Mouse (Mus musculus): ENCODE results near the gene Syna. TPM values are rescaled to one million over a fixed set of nuclear protein-coding genes. Genes with fewer than 3 reads are reported as not detected.

The Syna gene
- not detected in 2 replicates for polyA plus RNA-seq (2012)

DNA sequence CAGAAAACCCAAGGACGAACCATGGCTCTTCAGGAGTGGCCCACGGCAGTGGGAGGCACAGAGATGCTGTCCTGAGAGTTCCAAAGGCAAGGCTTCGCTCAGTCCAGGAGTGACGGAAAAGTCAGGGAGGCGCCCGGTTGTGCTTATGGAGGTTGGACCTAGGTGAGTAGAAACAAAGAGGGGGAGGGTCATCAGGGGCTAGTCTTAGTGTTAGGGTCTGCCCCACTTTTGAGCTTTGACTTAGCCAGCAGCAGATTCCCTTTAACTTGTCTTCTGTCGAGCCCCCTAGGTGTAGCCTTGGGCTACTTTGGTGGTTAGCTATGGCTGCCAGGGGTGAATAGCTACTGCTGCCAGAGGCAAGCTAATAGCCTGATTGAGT lies at the start of gene Syna:
TSS of gene Syna (minus strand) at position 101 of the 379 bp plus-strand sequence.
- TF ChIP-seq GATA1 (IDR thresholded peaks at IDR 0.05; ENCODE audit: low read length) = no peak

DNA sequence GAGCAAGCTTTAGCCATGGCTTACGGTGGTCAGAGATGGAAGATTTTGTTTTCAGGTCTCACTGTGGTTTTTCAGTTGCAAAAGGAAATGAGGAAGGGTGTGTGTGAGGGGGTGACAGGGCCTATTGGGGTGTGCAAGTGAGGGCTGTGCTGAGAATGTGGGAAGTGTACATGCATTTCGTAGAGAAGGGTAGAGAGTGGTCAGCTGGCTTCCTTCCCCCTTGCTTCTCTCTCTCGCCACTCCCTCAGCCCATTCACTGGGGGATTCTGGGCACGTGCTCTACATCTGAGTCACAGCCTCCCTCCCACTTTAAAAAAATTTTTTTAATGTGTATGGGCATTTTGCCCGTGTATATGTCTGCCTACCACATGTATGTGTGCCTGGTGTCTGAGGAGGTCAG lies 47.1 kb upstream of the Syna start:
- TF ChIP-seq GATA1 (IDR thresholded peaks at IDR 0.05; ENCODE audit: low read length) = no peak

DNA sequence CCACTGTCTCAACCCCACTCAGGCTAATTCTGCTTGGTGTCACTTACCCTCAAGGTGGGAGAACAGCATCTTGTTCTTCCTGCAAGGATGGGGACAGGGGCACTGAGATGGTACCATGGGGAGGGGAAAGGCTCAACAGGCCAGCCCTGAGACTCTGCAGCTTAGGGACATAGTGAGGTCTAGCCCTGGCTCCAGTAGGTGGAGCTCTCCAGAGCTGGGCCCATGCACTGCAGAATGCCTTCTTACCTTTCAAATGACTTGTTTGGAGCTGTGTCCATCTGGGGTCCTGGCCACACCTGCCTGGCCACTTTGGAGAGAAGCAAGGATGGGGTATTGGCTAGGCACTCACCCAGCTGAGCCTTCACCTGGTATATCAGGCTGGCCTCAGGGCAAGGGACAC lies 46.3 kb upstream of the Syna start:
- TF ChIP-seq GATA1 (IDR thresholded peaks at IDR 0.05; ENCODE audit: low read length) = no peak

DNA sequence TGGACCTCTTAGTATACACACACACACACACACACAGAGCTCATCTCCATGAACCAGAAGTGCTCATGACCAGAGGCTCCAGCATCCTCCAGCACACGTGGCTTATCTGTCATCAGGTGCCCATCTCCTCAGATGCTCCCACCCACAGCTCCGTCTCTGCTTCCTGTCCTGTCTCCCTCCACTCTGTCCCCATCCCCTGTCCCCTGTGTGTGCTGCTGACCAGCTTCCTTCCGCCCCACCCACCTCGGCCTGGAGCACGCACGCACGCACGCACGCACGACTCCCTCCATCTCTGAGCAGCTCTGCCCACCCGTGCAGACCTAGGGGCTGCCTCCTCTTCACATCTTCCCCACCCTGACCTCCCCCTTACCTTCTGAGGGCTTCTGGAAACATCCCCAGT lies 44.4 kb upstream of the Syna start:
- TF ChIP-seq GATA1 (IDR thresholded peaks at IDR 0.05; ENCODE audit: low read length) = no peak

DNA sequence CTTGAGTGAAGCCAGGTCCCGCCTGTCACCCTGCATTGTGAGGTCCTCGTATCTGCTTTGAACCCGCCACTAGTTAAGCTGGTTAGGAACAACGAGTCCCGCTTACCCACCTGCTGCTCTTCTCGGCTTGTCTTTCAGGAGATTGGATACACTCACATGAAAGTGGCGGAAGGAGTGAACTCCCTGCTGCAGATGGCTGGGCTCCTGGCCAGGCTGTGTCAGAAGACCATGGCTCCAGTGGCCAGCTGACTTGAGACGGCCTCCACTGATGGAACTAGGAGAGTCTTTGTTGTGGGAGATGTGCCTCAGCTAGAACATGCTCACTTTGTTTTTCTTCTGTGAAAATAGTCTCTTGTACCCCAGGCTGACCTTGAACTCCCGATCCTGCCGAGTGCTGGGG lies 37.7 kb upstream of the Syna start:
- TF ChIP-seq GATA1 (IDR thresholded peaks at IDR 0.05; ENCODE audit: low read length) = no peak

DNA sequence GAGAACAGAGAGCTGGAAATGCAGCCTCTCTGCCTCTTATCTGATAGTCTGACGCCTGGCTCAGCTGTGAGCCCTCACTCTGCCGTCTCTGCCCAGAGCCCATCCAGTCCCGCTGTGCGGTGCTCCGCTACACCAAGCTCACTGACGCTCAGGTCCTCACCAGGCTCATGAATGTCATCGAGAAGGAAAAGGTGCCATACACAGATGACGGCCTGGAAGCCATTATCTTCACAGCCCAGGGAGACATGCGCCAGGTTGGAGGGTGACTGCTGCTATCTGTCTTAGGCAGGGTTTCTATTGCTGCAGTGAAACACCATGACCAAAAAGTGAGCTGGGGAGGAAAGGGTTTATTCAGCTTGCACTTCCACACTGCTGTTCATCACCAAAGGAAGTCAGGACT lies 33.1 kb upstream of the Syna start:
- no peak for TF ChIP-seq GATA1 (IDR thresholded peaks at IDR 0.05; ENCODE audit: low read length)

DNA sequence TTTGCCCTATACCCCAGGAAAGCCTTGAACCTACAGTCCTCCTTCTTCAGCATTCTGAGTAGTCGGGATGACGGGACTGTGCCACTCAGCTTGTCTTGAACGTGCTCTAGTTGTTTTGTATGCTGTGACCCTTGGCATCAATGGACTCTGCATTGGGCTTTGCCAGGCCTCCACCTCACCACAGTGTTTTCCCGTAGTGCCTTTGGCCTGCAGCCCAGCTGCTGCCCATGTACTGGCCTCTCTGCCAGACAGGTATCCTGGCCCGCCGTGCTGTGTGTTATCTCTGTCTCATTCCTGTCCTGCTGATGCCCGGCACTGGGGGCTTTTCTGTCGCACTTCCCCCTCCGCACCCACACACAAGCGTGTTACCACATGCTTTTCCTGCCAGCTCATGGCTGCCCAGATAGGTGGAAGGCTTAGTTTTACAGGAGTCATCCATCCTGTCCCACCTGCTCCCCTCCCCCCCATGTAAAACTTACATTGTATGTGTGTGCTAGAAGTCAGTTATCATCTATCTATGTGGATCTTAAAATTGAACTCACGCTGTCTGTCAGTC lies 32.1 kb upstream of the Syna start:
- TF ChIP-seq GATA1 (IDR thresholded peaks at IDR 0.05; ENCODE audit: low read length) = no peak

DNA sequence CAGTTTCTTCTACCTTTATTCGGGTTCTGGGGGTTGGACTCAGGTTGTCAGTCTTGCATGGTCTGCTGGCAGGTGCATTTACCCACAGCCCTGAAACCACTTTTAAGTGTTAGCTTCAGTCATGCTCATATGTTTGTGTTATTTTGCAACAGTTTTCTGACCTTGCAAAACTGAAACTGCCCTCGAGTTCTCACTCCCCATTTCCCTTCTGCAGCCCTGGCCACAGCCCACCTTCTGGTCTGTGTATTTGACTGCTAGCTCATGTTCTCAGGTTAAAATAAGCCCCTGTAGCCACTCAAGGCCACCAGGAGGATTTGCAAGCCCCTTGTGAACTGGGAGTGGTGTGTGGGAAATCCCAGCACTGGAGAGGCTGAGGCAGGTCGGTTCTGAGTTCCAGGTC lies 29.9 kb upstream of the Syna start:
- no peak for TF ChIP-seq GATA1 (IDR thresholded peaks at IDR 0.05; ENCODE audit: low read length)

DNA sequence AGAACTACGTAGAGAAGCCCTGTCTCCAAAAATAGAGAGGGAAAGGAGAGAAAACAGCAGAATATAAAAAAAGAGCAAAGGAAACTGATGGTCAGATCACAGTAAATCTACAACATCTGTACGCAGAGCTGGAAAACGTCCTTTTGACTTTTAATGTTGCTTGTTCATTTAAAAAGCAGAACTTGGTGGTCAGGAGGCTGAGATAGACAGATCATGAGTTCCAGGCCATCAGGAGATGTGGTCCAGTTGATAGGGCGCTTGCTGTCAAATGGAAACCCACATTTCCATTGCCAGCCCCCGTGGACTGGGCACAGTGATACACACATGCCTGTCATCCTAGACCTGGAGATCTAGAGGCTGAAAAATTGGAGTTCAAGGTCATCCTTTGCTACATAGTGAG lies 24.8 kb upstream of the Syna start:
- peak; percentile 89 for TF ChIP-seq GATA1 (IDR thresholded peaks at IDR 0.05; ENCODE audit: low read length)

DNA sequence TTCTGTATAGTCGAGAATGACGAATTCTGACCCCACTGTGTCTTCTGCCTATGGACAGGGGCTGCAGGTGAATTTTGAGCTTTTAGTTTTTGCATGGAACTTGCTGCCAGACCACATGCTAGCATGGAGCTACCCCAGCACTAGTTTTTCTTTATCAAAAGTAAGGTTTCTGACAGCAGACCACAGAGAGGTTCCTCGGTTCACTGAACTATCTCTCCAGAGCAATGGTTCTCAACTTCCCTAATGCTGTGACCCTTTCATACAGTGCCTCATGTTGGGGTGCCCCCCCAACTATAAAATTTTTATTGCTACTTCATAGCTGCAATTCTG lies 23.9 kb upstream of the Syna start:
- peak; percentile 14 for TF ChIP-seq GATA1 (IDR thresholded peaks at IDR 0.05; ENCODE audit: low read length)

DNA sequence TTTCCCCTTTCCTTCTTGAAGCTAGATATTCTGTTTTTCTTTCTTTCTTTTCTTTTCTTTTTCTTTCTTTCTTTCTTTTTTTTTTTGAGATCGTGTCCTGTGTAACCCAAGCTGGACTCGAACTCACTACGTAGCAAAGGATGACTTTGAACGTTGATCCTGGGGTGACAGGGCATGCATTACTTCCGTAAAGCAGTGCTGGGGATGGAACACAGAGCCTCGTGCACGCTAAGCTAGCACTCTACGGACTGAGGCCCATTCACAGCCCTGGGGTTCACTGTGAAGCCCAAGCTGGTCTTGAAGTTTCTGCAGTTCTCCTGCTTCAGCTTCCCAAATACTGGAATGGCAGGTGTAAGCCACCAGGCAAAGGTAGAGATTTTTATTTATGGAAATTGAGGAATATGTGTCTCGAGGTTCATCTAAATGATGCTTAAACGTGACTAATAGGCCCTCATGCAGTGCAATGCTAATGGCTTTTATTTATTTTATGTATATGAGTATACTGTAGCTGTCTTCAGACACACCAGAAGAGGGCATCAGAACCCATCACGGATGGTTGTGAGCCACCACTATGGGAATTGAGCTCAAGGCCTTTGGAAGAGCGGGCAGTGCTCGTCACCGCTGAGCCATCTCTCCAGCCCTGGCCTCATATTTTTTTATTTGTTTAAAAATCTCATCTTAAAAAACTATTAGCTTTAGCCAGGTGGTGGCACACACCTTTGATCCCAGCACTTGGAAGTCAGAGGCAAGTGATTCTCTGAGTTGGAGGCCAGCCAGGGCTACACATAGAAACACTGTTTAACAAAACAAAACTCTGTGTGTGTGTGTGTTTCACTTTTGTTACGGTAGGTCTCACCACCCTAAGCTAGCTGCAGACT lies 23.3 kb upstream of the Syna start:
- TF ChIP-seq GATA1 (IDR thresholded peaks at IDR 0.05; ENCODE audit: low read length) = no peak

DNA sequence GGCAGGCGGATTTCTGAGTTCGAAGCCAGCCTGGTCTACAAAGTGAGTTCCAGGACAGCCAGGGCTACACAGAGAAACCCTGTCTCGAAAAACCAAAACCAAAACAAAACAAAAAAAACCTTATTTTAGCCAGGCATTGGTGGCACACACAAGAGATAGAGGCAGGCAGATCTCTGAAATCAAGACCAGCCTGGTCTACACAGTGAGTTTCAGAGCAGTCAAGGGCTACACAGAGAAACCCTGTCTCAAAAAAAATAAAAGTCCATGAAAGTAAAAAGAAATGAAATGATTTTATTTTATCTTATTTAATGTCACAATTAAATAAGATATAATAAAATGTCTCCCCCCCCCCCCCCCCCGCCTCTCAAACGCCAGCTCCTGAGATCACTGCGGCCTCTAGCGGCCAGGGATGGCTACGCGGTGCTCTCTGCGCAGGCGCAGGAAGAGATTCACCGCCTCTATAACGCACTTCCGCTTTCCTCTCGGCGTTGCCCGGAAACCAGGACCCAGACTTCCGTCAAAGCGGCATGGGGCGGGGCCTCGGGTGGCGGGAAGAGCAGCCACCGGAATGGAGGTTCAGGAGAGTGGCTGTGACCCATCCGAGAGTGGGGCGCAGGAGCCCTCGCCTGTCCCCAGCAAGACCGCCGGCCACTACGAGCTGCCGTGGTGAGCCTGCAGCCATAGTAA lies 22.4 kb upstream of the Syna start:
- TF ChIP-seq GATA1 (IDR thresholded peaks at IDR 0.05; ENCODE audit: low read length) = no peak

DNA sequence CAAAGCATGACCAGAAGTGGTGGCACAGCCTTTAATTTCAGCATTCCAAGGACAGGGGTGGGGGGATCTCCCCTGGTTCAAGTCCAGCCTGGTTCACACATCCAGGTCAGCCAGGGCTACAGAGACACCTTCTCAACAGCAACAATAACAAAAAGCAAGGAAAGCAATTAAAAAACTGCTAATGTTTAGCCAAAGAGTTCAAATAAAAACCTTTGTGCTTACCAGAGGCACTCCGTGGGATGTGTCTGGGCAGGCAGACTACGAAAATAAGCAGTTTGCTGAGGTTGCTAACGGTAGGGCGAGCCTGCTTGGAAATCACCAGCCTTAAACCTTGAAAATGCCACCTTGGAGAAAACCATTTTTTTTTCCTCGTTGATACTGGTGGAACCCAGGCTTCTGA lies 21.2 kb upstream of the Syna start, which contains the start of gene Rfc2:
TSS of gene Rfc2 (plus strand) at position 221 of the 400 bp plus-strand sequence.
- TF ChIP-seq GATA1 (IDR thresholded peaks at IDR 0.05; ENCODE audit: low read length) = no peak

DNA sequence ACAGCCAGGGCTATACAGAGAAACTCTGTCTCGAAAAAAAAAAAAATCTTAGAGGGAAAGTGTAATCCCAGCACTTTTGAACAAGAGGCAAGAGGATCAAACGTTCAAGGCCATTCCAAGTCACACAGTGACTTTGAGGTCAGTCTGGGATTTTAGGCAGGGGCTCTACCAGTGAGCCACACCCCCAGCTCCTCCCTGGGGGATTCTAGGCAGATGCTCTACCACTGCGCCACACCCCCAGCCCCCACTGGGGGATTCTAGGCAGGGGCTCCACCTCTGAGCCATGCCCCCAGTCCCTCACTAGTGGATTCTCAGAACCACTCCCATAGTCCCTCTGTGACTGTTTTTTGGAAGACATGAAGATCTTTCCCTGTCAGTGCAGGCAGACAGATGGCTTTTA lies 19.2 kb upstream of the Syna start:
- no peak for TF ChIP-seq GATA1 (IDR thresholded peaks at IDR 0.05; ENCODE audit: low read length)

DNA sequence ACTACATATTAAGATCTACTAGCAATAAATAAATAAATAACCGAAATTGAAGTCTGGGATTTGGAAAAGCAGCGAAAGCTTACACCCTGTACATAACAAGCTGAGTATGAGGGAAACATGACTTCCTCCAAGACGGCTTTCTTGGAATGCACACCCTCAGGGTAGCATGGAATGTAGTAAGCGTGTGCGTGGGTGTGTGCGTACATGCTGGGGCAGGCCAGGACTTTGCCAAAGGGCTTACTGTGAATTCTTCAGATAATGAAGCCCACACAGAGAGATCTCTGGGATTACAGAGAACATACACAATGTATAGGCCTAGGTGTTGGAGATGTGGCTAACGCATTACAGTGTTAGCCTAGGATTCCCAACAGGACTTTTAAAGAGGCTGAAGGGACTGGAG lies 17.6 kb upstream of the Syna start:
- no peak for TF ChIP-seq GATA1 (IDR thresholded peaks at IDR 0.05; ENCODE audit: low read length)

DNA sequence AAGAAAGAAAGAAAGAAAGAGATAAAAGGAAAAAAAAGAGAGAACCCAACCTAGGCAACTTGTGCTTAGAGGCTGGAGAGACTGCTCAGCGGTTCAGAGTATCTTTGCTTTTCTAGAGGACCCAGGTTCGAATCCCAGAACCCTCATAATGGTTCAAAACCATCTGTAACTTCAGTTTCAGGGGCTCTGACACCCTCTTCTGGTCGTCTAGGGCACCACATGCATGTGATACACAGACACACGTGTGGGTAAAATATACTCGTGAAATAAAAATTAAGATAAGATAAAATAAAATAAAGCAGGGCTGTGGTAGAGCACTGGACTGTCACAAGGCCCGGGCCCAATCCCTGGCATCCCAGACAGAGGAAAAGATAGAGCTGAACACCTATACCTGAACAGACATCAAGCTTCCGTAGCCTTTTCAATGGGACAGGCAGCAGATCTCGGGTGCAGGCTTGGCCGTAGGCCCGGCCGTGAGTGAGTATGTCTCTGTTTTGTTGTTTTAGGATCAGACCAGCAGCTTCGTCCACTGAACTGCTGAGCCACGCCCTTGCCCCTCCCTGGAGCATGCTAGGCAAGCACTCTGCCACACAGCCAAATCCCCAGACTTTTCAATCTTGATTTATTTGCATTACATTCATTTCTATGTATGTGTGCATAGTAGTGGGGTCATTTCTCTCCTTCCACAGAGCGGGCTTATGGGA lies 16.7 kb upstream of the Syna start:
- no peak for TF ChIP-seq GATA1 (IDR thresholded peaks at IDR 0.05; ENCODE audit: low read length)
